Mouse (Mus musculus) hindbrain, embryonic 10.5 days (tissue): ENCODE data around the gene Tubd1. TPM values are rescaled to one million over a fixed set of nuclear protein-coding genes. Genes with fewer than 3 reads are reported as not detected.
"Not testable (repeated sequence)": the region's sequence is repeated elsewhere in the genome, so short reads cannot be mapped to it uniquely, and the experiment has no call there.

Experiments
- DNase-seq: peaks from one replicate; pipeline ENCODE4 v3.0.0-alpha.2; 2017; ENCODE audit warnings: low spot score
- H3K27ac ChIP-seq: fragments of 300-500 bp; sonication (generic); 2 replicates; pipeline ENCODE4 v1.5.1; 2016; ENCODE audit warnings: mild to moderate bottlenecking, moderate library complexity
- H3K27me3 ChIP-seq: fragments of 300-500 bp; sonication (generic); 2 replicates; pipeline ENCODE4 v1.6.1; 2016; ENCODE audit warnings: mild to moderate bottlenecking; ENCODE audit not compliant: poor library complexity, insufficient read depth, severe bottlenecking
- H3K36me3 ChIP-seq: fragments of 300-500 bp; sonication (generic); 2 replicates; pipeline ENCODE4 v1.6.1; 2016; ENCODE audit warnings: mild to moderate bottlenecking, moderate library complexity
- H3K4me1 ChIP-seq: fragments of 300-500 bp; sonication (generic); replicated peaks from 2 replicates; pipeline ENCODE4 v1.6.1; 2016; ENCODE audit warnings: mild to moderate bottlenecking
- H3K4me3 ChIP-seq: fragments of 300-500 bp; sonication (generic); 2 replicates; pipeline ENCODE4 v1.5.1; 2016; ENCODE audit warnings: mild to moderate bottlenecking, moderate library complexity
- H3K9me3 ChIP-seq: fragments of 300-500 bp; sonication (generic); 2 replicates; pipeline ENCODE4 v1.6.1; 2016; ENCODE audit warnings: mild to moderate bottlenecking, moderate library complexity
- WGBS: fragments of 180-500 bp; shearing (Covaris S2); methylation state at CpG from one replicate; pipeline ENCODE4 v1.1.7; 2016; 5-methylcytosine and 5-hydroxymethylcytosine counted together
- polyA plus RNA-seq: library from polyadenylated mRNA; unstranded; fragments of >200 nt; fragmentation: Nextera tagmentation; extraction: Ambion mirVana; gene quantifications from 2 replicates; pipeline ENCODE4 v1.2.1, GENCODE M21; 2016

Gene Tubd1
- polyA plus RNA-seq = 12.7 and 12.8 TPM in 2 replicates

DNA sequence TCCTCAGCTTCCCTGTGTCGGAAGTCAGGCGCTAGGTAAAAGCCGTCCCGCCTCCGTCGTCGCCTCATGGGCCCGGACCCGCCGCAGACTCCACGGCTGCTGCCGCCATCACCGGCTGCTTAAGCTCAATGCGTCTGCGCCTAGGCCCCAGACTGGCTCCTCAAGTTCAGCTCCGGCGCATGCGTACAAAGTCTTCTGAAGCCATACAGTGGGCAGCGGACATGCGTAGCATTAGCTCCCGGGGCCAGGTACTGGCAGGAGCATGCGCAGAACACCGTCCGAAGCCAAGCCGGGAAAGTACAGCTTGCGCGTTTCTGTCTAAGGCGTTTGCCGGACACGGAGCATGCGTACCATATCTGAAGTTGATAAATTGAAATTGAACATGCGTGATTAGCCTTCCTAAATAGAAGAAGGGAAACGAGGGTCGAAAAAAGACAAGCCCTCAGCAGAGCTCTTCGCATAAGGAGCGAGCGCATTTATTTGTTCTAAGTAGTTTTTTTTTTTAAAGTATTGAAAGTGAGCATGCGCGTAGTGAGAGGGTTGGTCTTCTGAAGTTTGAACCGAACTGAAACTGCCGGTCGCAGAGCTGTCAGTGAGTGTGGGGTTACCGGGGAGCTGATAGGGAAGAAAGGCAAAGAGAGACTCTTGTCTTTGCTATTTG, at the start of gene Tubd1, which contains the start of gene Rps6kb1:
Tubd1 (plus strand) TSS at position 353 of the 661 bp plus-strand sequence.
Rps6kb1 (minus strand) TSS at position 167 of the 661 bp plus-strand sequence.
- H3K27ac ChIP-seq = peak within 1 kb of the TSS; percentile 96
- peak; percentile 99 for DNase-seq
- no peaks in the 10 kb centered on the region for H3K9me3 ChIP-seq
- peaks cover 13% of the 10 kb centered on the region for H3K36me3 ChIP-seq
- peaks cover 25% of the 10 kb centered on the region for H3K4me1 ChIP-seq
- H3K4me3 ChIP-seq = peak within 1 kb of the TSS; percentile 98
- no peaks in the 10 kb centered on the region for H3K27me3 ChIP-seq
- under 1% methylated on average over 43 of the region's 43 CpGs for WGBS

GRCm38 (mm10) chr11:86497356-86497755, 47.4 kb upstream of the Tubd1 start:
- H3K4me1 ChIP-seq = peaks cover 3% of the 10 kb centered on the region; the same call in 1 of the 2 replicates
- WGBS = 90% methylated on average over 1 of the region's 1 CpGs
- no peaks in the 10 kb centered on the region for H3K27me3 ChIP-seq
- H3K27ac ChIP-seq = no peak overlapping the region
- no peak overlapping the region for H3K4me3 ChIP-seq
- H3K9me3 ChIP-seq = no peaks in the 10 kb centered on the region
- DNase-seq = no peak
- peaks cover 67% of the 10 kb centered on the region for H3K36me3 ChIP-seq

GRCm38 (mm10) chr11:86497908-86498307, 46.9 kb upstream of the Tubd1 start:
- Histone ChIP-seq H3K27ac (no peak overlapping the region), H3K4me3 (no peak overlapping the region), H3K27me3 (no peaks in the 10 kb centered on the region), H3K36me3 (peaks cover 67% of the 10 kb centered on the region), H3K9me3 (no peaks in the 10 kb centered on the region), H3K4me1 (peaks cover 3% of the 10 kb centered on the region; the same call in 1 of the 2 replicates)
- 75% methylated on average over 3 of the region's 3 CpGs for WGBS
- DNase-seq = no peak

GRCm38 (mm10) chr11:86500795-86501194, 44.0 kb upstream of the Tubd1 start:
- 73% methylated on average over 1 of the region's 1 CpGs for WGBS
- peaks cover 3% of the 10 kb centered on the region; the same call in 1 of the 2 replicates for H3K4me1 ChIP-seq
- no peak overlapping the region for H3K27ac ChIP-seq
- DNase-seq = no peak
- H3K9me3 ChIP-seq = no peaks in the 10 kb centered on the region
- peaks cover 79% of the 10 kb centered on the region for H3K36me3 ChIP-seq
- no peak overlapping the region for H3K4me3 ChIP-seq
- no peaks in the 10 kb centered on the region for H3K27me3 ChIP-seq

DNA sequence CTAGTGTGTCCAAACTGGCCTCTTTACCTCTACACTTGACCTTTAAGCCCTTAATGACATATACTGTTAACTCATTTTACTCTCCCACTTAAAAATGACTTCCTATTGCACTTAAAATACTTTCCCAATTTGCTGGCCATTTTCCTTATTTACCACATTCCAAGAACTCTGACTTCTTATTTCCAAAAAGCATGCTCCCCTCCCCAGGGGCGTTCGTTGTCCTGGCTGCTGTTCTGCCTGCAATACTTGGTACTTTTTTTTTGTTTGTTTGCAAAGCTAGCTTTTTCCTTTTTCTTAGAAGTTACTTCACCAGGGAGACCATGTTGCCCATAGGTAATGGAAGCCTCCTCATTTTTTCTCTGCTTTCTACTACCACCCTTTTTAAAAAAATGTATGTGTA, 41.7 kb upstream of the Tubd1 start:
- Histone ChIP-seq H3K36me3 (peaks cover 83% of the 10 kb centered on the region), H3K9me3 (no peaks in the 10 kb centered on the region), H3K27ac (no peak overlapping the region), H3K27me3 (no peaks in the 10 kb centered on the region), H3K4me1 (peaks cover 3% of the 10 kb centered on the region; the same call in 1 of the 2 replicates), H3K4me3 (no peak overlapping the region)
- WGBS = 96% methylated on average over 2 of the region's 2 CpGs
- no peak for DNase-seq

DNA sequence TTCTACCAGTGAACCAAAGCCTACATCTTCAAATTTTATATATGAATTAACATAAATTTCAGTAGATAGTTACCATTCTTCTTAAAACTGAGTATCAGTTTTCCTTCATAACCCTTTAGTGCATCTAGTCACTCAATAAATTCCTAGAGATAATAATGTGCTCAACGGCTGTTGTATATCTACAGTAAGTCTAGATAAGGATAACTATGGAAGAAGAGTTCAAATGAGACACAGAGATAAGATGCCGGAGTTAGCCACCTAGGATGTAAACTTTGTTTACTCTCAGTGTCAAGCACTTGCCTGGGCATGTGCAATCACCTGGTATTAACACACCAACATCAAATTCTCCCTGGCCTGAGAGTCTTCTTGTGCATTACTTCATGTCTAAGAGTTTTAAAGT, 37.5 kb upstream of the Tubd1 start:
- no peak for DNase-seq
- H3K9me3 ChIP-seq = no peaks in the 10 kb centered on the region
- H3K4me1 ChIP-seq = no peaks in the 10 kb centered on the region
- WGBS = 96% methylated on average over 2 of the region's 2 CpGs
- H3K4me3 ChIP-seq = no peak overlapping the region
- H3K27ac ChIP-seq = no peak overlapping the region
- no peaks in the 10 kb centered on the region for H3K27me3 ChIP-seq
- peaks cover 96% of the 10 kb centered on the region for H3K36me3 ChIP-seq

- no peaks in the 10 kb centered on the region for H3K9me3 ChIP-seq
- H3K27ac ChIP-seq = no peak overlapping the region
- no peak for DNase-seq
- H3K4me3 ChIP-seq = no peak overlapping the region
- H3K36me3 ChIP-seq = peaks cover 96% of the 10 kb centered on the region
- 88% methylated on average over 2 of the region's 2 CpGs for WGBS
- no peaks in the 10 kb centered on the region for H3K4me1 ChIP-seq
- no peaks in the 10 kb centered on the region for H3K27me3 ChIP-seq
These were observed 36.8 kb upstream of the Tubd1 start for GRCm38 (mm10) chr11:86507991-86508390.

- no peaks in the 10 kb centered on the region for H3K4me1 ChIP-seq
- H3K4me3 ChIP-seq = no peak overlapping the region
- H3K9me3 ChIP-seq = no peaks in the 10 kb centered on the region
- WGBS = 95% methylated on average over 3 of the region's 3 CpGs
- H3K27me3 ChIP-seq = no peaks in the 10 kb centered on the region
- DNase-seq = no peak
- peaks cover 90% of the 10 kb centered on the region for H3K36me3 ChIP-seq
- H3K27ac ChIP-seq = no peak overlapping the region
These were observed 28.2 kb upstream of the Tubd1 start for GRCm38 (mm10) chr11:86516620-86517019.

- peaks cover 90% of the 10 kb centered on the region for H3K36me3 ChIP-seq
These were observed 27.6 kb upstream of the Tubd1 start for GRCm38 (mm10) chr11:86517229-86517628.

DNA sequence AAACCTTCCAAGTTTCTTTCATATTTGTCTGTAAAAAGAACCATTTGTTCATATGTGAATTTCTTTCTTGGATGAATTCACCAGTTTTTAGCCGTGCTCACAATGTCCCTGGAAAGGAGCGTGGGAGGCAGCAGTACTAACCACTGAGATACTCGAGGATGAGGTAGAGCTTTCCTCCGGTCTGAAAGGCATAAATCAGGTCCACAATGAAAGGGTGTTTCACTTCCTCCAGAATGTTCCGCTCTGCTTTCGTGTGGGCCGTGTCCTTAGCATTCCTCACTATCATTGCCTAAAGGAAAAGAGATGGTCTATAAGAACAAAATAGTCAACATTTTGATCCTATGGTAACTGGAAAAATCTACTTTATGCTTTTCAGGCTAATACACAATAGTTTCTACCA, 25.0 kb upstream of the Tubd1 start:
- no peaks in the 10 kb centered on the region for H3K9me3 ChIP-seq
- H3K36me3 ChIP-seq = peaks cover 90% of the 10 kb centered on the region
- no peaks in the 10 kb centered on the region for H3K27me3 ChIP-seq
- 93% methylated on average over 7 of the region's 7 CpGs for WGBS
- no peaks in the 10 kb centered on the region for H3K4me1 ChIP-seq
- H3K4me3 ChIP-seq = no peak overlapping the region
- DNase-seq = no peak
- no peak overlapping the region for H3K27ac ChIP-seq

More at GRCm38 (mm10) chr11:86517229-86517628, 27.6 kb upstream of the Tubd1 start:
- Histone ChIP-seq H3K4me3 (no peak overlapping the region), H3K27ac (no peak overlapping the region), H3K27me3 (no peaks in the 10 kb centered on the region), H3K4me1 (no peaks in the 10 kb centered on the region), H3K9me3 (no peaks in the 10 kb centered on the region)
- no peak for DNase-seq
- WGBS = 87% methylated on average over 3 of the region's 3 CpGs

GRCm38 (mm10) chr11:86527528-86527927, 17.3 kb upstream of the Tubd1 start:
- peaks cover 91% of the 10 kb centered on the region for H3K36me3 ChIP-seq
- no peak for DNase-seq
- H3K4me3 ChIP-seq = no peak overlapping the region
- no peaks in the 10 kb centered on the region for H3K27me3 ChIP-seq
- H3K27ac ChIP-seq = no peak overlapping the region
- H3K4me1 ChIP-seq = no peaks in the 10 kb centered on the region
- 96% methylated on average over 4 of the region's 4 CpGs for WGBS
- no peaks in the 10 kb centered on the region for H3K9me3 ChIP-seq

DNA sequence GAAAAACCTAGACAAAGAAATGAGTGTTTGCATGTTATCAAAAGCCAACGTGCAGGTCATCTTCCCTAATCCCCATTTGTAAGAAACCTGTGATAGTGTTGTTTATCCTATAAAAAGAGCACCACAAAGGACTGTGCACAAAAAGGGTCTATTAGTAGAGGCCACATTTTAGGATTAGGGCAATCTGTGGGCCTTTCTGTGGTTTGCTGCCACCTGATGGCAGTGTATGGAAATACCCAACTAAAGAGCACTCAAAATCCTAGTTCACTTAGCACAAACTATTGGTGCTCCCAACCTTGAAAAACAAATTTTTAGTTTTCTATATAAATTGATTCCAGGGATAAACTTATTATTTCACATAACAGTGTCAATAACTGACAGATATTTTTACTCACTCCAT, 12.0 kb upstream of the Tubd1 start:
- WGBS = 77% methylated on average over 1 of the region's 1 CpGs
- Histone ChIP-seq H3K4me3 (no peak overlapping the region), H3K27me3 (no peaks in the 10 kb centered on the region), H3K36me3 (peaks cover 60% of the 10 kb centered on the region), H3K9me3 (no peaks in the 10 kb centered on the region), H3K27ac (no peak overlapping the region), H3K4me1 (no peaks in the 10 kb centered on the region)
- DNase-seq = no peak

DNA sequence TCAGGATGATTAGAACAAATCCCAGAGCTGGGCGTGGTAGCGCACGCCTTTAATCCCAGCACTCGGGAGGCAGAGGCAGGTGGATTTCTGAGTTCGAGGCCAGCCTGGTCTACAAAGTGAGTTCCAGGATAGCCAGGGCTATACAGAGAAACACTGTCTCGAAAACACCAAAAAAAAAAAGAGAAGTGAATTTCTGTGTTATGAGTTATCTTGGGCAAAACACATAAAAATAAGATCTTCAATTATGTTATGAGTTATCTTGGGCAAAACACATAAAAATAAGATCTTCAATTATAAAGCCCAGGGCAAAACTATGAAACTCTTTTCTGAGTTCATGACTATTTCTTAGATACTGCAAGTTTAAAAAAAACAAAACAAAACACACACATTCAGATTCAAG, 11.5 kb upstream of the Tubd1 start:
- H3K9me3 ChIP-seq, H3K4me3 ChIP-seq, DNase-seq, H3K27ac ChIP-seq, H3K27me3 ChIP-seq, H3K4me1 ChIP-seq: not testable (repeated sequence)
- WGBS = 90% methylated on average over 6 of the region's 6 CpGs
- H3K36me3 ChIP-seq = peaks cover 60% of the 10 kb centered on the region
